Mouse (Mus musculus) forebrain, embryonic 14.5 days (tissue): ENCODE measurements at regions not wholly inside any gene's neighbourhood (a gene's known extent, or its start where the extent isn't known, plus 50 kb on each side); places are given as distances from the start of the nearest gene placed in this dataset.

Experiments
- ATAC-seq: fragments of 200-750 bp; cut with Nextera tagmentation; 2 replicates; pipeline ENCODE4 v1.8.0; 2017; ENCODE audit warnings: mild to moderate bottlenecking, moderate library complexity
- DNase-seq: peaks from one replicate; pipeline ENCODE4 v3.0.0-alpha.2; 2015; ENCODE audit warnings: low spot score
- H3K27ac ChIP-seq: fragments of 300-500 bp; sonication (generic); 2 replicates; pipeline ENCODE4 v1.5.1; 2014; ENCODE audit warnings: low read depth, mild to moderate bottlenecking, control low read depth, low read length, moderate library complexity
- H3K27me3 ChIP-seq: fragments of 300-500 bp; sonication (generic); replicated peaks from 2 replicates; pipeline ENCODE4 v1.6.1; 2014; ENCODE audit warnings: low read length, control low read depth, mixed read lengths; ENCODE audit not compliant: control insufficient read depth, insufficient read depth
- H3K36me3 ChIP-seq: fragments of 300-500 bp; sonication (generic); 2 replicates; pipeline ENCODE4 v1.6.1; 2014; ENCODE audit warnings: low read length, control low read depth; ENCODE audit not compliant: control insufficient read depth, insufficient read depth
- H3K4me1 ChIP-seq: fragments of 300-500 bp; sonication (generic); 2 replicates; pipeline ENCODE4 v1.6.1; 2014; ENCODE audit warnings: antibody characterized with exemption, low read length, control low read depth; ENCODE audit not compliant: control insufficient read depth, insufficient read depth
- H3K4me2 ChIP-seq: fragments of 300-500 bp; sonication (generic); 2 replicates; pipeline ENCODE4 v1.6.1; 2014; ENCODE audit warnings: mild to moderate bottlenecking, control low read depth, low read length
- H3K4me3 ChIP-seq: fragments of 300-500 bp; sonication (generic); 2 replicates; pipeline ENCODE4 v1.5.1; 2014; ENCODE audit warnings: low read depth, low read length, control low read depth
- H3K9ac ChIP-seq: fragments of 300-500 bp; sonication (generic); 2 replicates; pipeline ENCODE4 v1.6.1; 2014; ENCODE audit warnings: mild to moderate bottlenecking, low read length, control low read depth, moderate library complexity
- H3K9me3 ChIP-seq: fragments of 300-500 bp; sonication (generic); replicated peaks from 2 replicates; pipeline ENCODE4 v1.6.1; 2016; ENCODE audit warnings: low read length, control low read depth, mixed read lengths; ENCODE audit not compliant: control insufficient read depth
- WGBS: fragments of 180-500 bp; shearing (Covaris S2); extraction: QIAGEN DNeasy Blood & Tissue Kit; methylation state at CpG from one replicate; pipeline ENCODE4 v1.1.7; 2014; 5-methylcytosine and 5-hydroxymethylcytosine counted together

- ATAC-seq (no peak), DNase-seq (no peak)
- H3K27me3 ChIP-seq, result no peaks in the 10 kb centered on the region
- no peaks in the 10 kb centered on the region; the same call in 1 of the 2 replicates for H3K4me1 ChIP-seq
- H3K4me3 ChIP-seq, result no peak overlapping the region
- no peaks in the 10 kb centered on the region for H3K36me3 ChIP-seq
- H3K27ac ChIP-seq, result no peak overlapping the region
- no peak overlapping the region for H3K4me2 ChIP-seq
- no peak overlapping the region for H3K9ac ChIP-seq
- no peaks in the 10 kb centered on the region for H3K9me3 ChIP-seq
- 55% methylated on average over 6 of the region's 6 CpGs for WGBS
Observed at GRCm38 (mm10) chr8:26784381-26784780, 192.7 kb upstream of the Zfp703 start.

- Histone ChIP-seq H3K27me3 (no peaks in the 10 kb centered on the region), H3K9ac (no peak overlapping the region), H3K27ac (no peak overlapping the region), H3K4me2 (no peak overlapping the region), H3K9me3 (no peaks in the 10 kb centered on the region), H3K4me1 (no peaks in the 10 kb centered on the region), H3K36me3 (no peaks in the 10 kb centered on the region), H3K4me3 (no peak overlapping the region)
- DNase-seq (no peak), ATAC-seq (no peak)
- WGBS, result 78% methylated on average over 2 of the region's 2 CpGs
Observed at GRCm38 (mm10) chr8:26791795-26792194, 185.3 kb upstream of the Zfp703 start.

GRCm38 (mm10) chr8:26793606-26794292, 183.4 kb upstream of the Zfp703 start:
- H3K9ac ChIP-seq, result no peak overlapping the region
- H3K4me2 ChIP-seq, result no peak overlapping the region
- WGBS, result 95% methylated on average over 9 of the region's 9 CpGs
- H3K9me3 ChIP-seq, result no peaks in the 10 kb centered on the region
- no peak overlapping the region for H3K27ac ChIP-seq
- DNase-seq, result no peak
- H3K4me1 ChIP-seq, result no peaks in the 10 kb centered on the region
- no peaks in the 10 kb centered on the region for H3K27me3 ChIP-seq
- no peak overlapping the region for H3K4me3 ChIP-seq
- no peak for ATAC-seq
- no peaks in the 10 kb centered on the region for H3K36me3 ChIP-seq

- Histone ChIP-seq H3K9ac (no peak overlapping the region), H3K27ac (no peak overlapping the region), H3K4me3 (no peak overlapping the region), H3K27me3 (no peaks in the 10 kb centered on the region), H3K9me3 (no peaks in the 10 kb centered on the region), H3K4me2 (no peak overlapping the region), H3K4me1 (no peaks in the 10 kb centered on the region), H3K36me3 (no peaks in the 10 kb centered on the region)
- DNase-seq (no peak), ATAC-seq (no peak)
- 93% methylated on average over 4 of the region's 4 CpGs for WGBS
Observed at GRCm38 (mm10) chr8:26794411-26794810, 182.7 kb upstream of the Zfp703 start.

GRCm38 (mm10) chr8:26795616-26796015, 181.5 kb upstream of the Zfp703 start:
- Histone ChIP-seq H3K4me2 (no peak overlapping the region), H3K4me1 (no peaks in the 10 kb centered on the region), H3K36me3 (no peaks in the 10 kb centered on the region), H3K4me3 (no peak overlapping the region), H3K9ac (no peak overlapping the region), H3K27me3 (no peaks in the 10 kb centered on the region), H3K27ac (no peak overlapping the region), H3K9me3 (no peaks in the 10 kb centered on the region)
- no peak for DNase-seq
- WGBS, result 72% methylated on average over 8 of the region's 8 CpGs
- ATAC-seq, result no peak

GRCm38 (mm10) chr8:26799814-26800213, 177.3 kb upstream of the Zfp703 start:
- H3K9ac ChIP-seq, result no peak overlapping the region
- H3K4me3 ChIP-seq, result no peak overlapping the region
- WGBS, result 35% methylated on average over 1 of the region's 1 CpGs
- H3K27ac ChIP-seq, result no peak overlapping the region
- ATAC-seq (no peak), DNase-seq (no peak)
- H3K4me1 ChIP-seq, result peaks cover 6% of the 10 kb centered on the region
- no peak overlapping the region for H3K4me2 ChIP-seq
- H3K9me3 ChIP-seq, result no peaks in the 10 kb centered on the region
- no peaks in the 10 kb centered on the region for H3K36me3 ChIP-seq
- no peaks in the 10 kb centered on the region for H3K27me3 ChIP-seq

GRCm38 (mm10) chr8:26804089-26804488, 173.0 kb upstream of the Zfp703 start:
- Histone ChIP-seq H3K4me3 (no peak overlapping the region), H3K4me2 (no peak overlapping the region), H3K9me3 (no peaks in the 10 kb centered on the region), H3K4me1 (peaks cover 33% of the 10 kb centered on the region), H3K27me3 (no peaks in the 10 kb centered on the region), H3K27ac (0 out of 2 replicates have a peak overlapping the region, but pooled peaks have one; percentile 30), H3K36me3 (no peaks in the 10 kb centered on the region), H3K9ac (no peak overlapping the region)
- DNase-seq (peak; percentile 82), ATAC-seq (peak; percentile 65; the same call in 1 of the 2 replicates)
- 67% methylated on average over 9 of the region's 9 CpGs for WGBS

GRCm38 (mm10) chr8:26804901-26805341, 172.2 kb upstream of the Zfp703 start:
- Histone ChIP-seq H3K36me3 (no peaks in the 10 kb centered on the region), H3K27me3 (no peaks in the 10 kb centered on the region), H3K4me3 (no peak overlapping the region), H3K9me3 (no peaks in the 10 kb centered on the region), H3K4me2 (peak overlapping the region; percentile 7; the same call in 1 of the 2 replicates), H3K9ac (no peak overlapping the region), H3K4me1 (peaks cover 36% of the 10 kb centered on the region), H3K27ac (peak overlapping the region; percentile 23; the same call in 1 of the 2 replicates)
- ATAC-seq (peak; percentile 37; the same call in 1 of the 2 replicates), DNase-seq (peak; percentile 73)
- 16% methylated on average over 7 of the region's 7 CpGs for WGBS

GRCm38 (mm10) chr8:26805371-26805821, 171.7 kb upstream of the Zfp703 start:
- no peak overlapping the region for H3K9ac ChIP-seq
- peaks cover 36% of the 10 kb centered on the region for H3K4me1 ChIP-seq
- H3K27ac ChIP-seq, result no peak overlapping the region
- 8% methylated on average over 6 of the region's 6 CpGs for WGBS
- H3K36me3 ChIP-seq, result no peaks in the 10 kb centered on the region
- no peaks in the 10 kb centered on the region for H3K9me3 ChIP-seq
- DNase-seq, result peak; percentile 68
- ATAC-seq, result peak; percentile 43; the same call in 1 of the 2 replicates
- H3K27me3 ChIP-seq, result no peaks in the 10 kb centered on the region
- peak overlapping the region; percentile 7; the same call in 1 of the 2 replicates for H3K4me2 ChIP-seq
- no peak overlapping the region for H3K4me3 ChIP-seq
